In genomic region chr9:48984845-48985707, GRCm38 (mm10) we compare ENCODE assay signal across 8 mouse cellular contexts. TPM values are rescaled to one million over a fixed set of nuclear protein-coding genes. Genes with fewer than 3 reads are reported as not detected.
DNase-seq lines count a peak whose midpoint lies in the region; ATAC-seq and TF ChIP-seq lines count a peak whose summit lies in the region.

TSS of gene Usp28 (plus strand) at chr9:48985375.

- peaks cover 7% of the 10 kb centered on the region; the same call in 1 of the 2 replicates for H3K36me3 ChIP-seq in ES-E14 (ENCODE audit: control insufficient read depth, insufficient read depth, low read length, poor library complexity, severe bottlenecking)
- no peaks in the 10 kb centered on the region for H3K36me3 ChIP-seq in forebrain, embryonic 15.5 days
- H3K36me3 ChIP-seq in lung, embryonic 14.5 days (ENCODE audit: insufficient read depth) = no peaks in the 10 kb centered on the region
- no peaks in the 10 kb centered on the region for H3K36me3 ChIP-seq in thymus, adult 2 months (ENCODE audit: control insufficient read depth, insufficient read depth, low read length)

- H3K9ac ChIP-seq in ES-E14 (ENCODE audit: insufficient read depth, low read depth, low read length, poor library complexity, severe bottlenecking) = peak within 1 kb of the TSS; percentile 88
- H3K9ac ChIP-seq in forebrain, embryonic 15.5 days (replicated peaks) = peak within 1 kb of the TSS; percentile 78
- peak within 1 kb of the TSS; percentile 80 for H3K9ac ChIP-seq in lung, embryonic 14.5 days

- in situ Hi-C loops in ES-E14 (cut with MboI; ENCODE audit: low sequenced_read_pairs in 2 of 2, unreplicated experiment in 2 of 2) = no loop called here

- peak within 1 kb of the TSS; percentile 94 for H3K4me3 ChIP-seq in ES-E14 (ENCODE audit: insufficient read depth in 1 of 2, low read depth in 1 of 2, low read length in 2 of 2, poor library complexity in 1 of 2, severe bottlenecking in 1 of 2)
- H3K4me3 ChIP-seq in forebrain, embryonic 15.5 days = peak within 1 kb of the TSS; percentile 92
- H3K4me3 ChIP-seq in layer of hippocampus, adult 2 months = peak within 1 kb of the TSS; percentile 88
- H3K4me3 ChIP-seq in lung, embryonic 14.5 days (ENCODE audit: low read depth, low read length) = peak within 1 kb of the TSS; percentile 72
- H3K4me3 ChIP-seq in olfactory bulb, adult 2 months (ENCODE audit: insufficient read depth, low read depth, low read length) = peak within 1 kb of the TSS; percentile 92
- H3K4me3 ChIP-seq in thymus, adult 2 months (ENCODE audit: control insufficient read depth, insufficient read depth, low read length) = peak within 1 kb of the TSS; percentile 86

- DNase-seq in ES-E14 (ENCODE audit: low read depth, low spot score) = peak; percentile 97
- DNase-seq in cerebellum, adult 11-12 months = peak; percentile 99
- DNase-seq in heart, postnatal 36 days = peak; percentile 99
- peak; percentile 96 to 97 for DNase-seq in layer of hippocampus, adult 2 months (ENCODE audit: low spot score in 2 of 2)
- DNase-seq in lung, embryonic 14.5 days = peak; percentile 100
- peak; percentile 100 for DNase-seq in thymus, adult 2 months

- no peak for TF ChIP-seq CTCF in layer of hippocampus, adult 2 months (conservative IDR thresholded peaks at IDR 0.05)
- no peak for TF ChIP-seq CTCF in lung, embryonic 14.5 days (IDR thresholded peaks at IDR 0.05; ENCODE audit: low read depth)
- no peak for TF ChIP-seq CTCF in olfactory bulb, adult 2 months (IDR thresholded peaks at IDR 0.05; ENCODE audit: insufficient read depth, low read depth, low read length)
- no peak for TF ChIP-seq CTCF in thymus, adult 2 months (IDR thresholded peaks at IDR 0.05; ENCODE audit: borderline replicate concordance, control insufficient read depth, extremely low read depth, insufficient read depth, low read length, poor library complexity)

- ATAC-seq in forebrain, embryonic 15.5 days (replicated peaks) = peak; percentile 91
- ATAC-seq in lung, embryonic 14.5 days (ENCODE audit: insufficient read depth) = peak; percentile 93

- under 1% methylated on average over 88 of the region's 94 CpGs for WGBS in forebrain, embryonic 15.5 days
- WGBS in lung, embryonic 14.5 days = under 1% methylated on average over 89 of the region's 94 CpGs
- under 1% methylated on average over 84 of the region's 94 CpGs for WGBS in olfactory bulb, adult 2 months
- under 1% methylated on average over 94 of the region's 94 CpGs for WGBS in thymus, adult 2 months

- H3K4me2 ChIP-seq in forebrain, embryonic 15.5 days (replicated peaks) = peak within 1 kb of the TSS; percentile 88
- peak within 1 kb of the TSS; percentile 73 for H3K4me2 ChIP-seq in lung, embryonic 14.5 days

- no peak; the same call in 1 of the 2 replicates for TF ChIP-seq POLR2A in olfactory bulb, adult 2 months (IDR thresholded peaks at IDR 0.05; ENCODE audit: insufficient read depth, low read depth, low read length)
- peak; percentile 53 for TF ChIP-seq POLR2A in thymus, adult 2 months (IDR thresholded peaks at IDR 0.05; ENCODE audit: control insufficient read depth, extremely low read depth, insufficient read depth, low read length, poor library complexity)

- peaks cover 0 to 13% of the 10 kb centered on the region in 2 experiments; a peak in 2 of 4 replicates for H3K4me1 ChIP-seq in ES-E14 (ENCODE audit: control insufficient read depth in 2 of 2, insufficient read depth in 2 of 2, low read length in 2 of 2, poor library complexity in 1 of 2)
- peaks cover 30% of the 10 kb centered on the region for H3K4me1 ChIP-seq in forebrain, embryonic 15.5 days
- H3K4me1 ChIP-seq in lung, embryonic 14.5 days (ENCODE audit: insufficient read depth) = peaks cover 8% of the 10 kb centered on the region; the same call in 1 of the 2 replicates
- H3K4me1 ChIP-seq in olfactory bulb, adult 2 months (ENCODE audit: control insufficient read depth, insufficient read depth, low read length) = peaks cover 11% of the 10 kb centered on the region
- peaks cover 7% of the 10 kb centered on the region for H3K4me1 ChIP-seq in thymus, adult 2 months (replicated peaks; ENCODE audit: control insufficient read depth, insufficient read depth, low read length)

- no peaks in the 10 kb centered on the region for H3K9me3 ChIP-seq in ES-E14 (ENCODE audit: control insufficient read depth, insufficient read depth, low read depth, low read length)
- H3K9me3 ChIP-seq in forebrain, embryonic 15.5 days = no peaks in the 10 kb centered on the region
- no peaks in the 10 kb centered on the region for H3K9me3 ChIP-seq in lung, embryonic 14.5 days (ENCODE audit: low read depth, low read length)

- intact Hi-C loops in heart, postnatal 36 days (cut with DNase I) = loop anchor here (5.0 to 10.0 kb wide), 2 partner anchors 67 to 490 kb away; partner anchors contain the start of genes Gm5617 and Rbm7

- H3K27me3 ChIP-seq in forebrain, embryonic 15.5 days = no peaks in the 10 kb centered on the region
- H3K27me3 ChIP-seq in lung, embryonic 14.5 days (ENCODE audit: insufficient read depth, low read length) = no peaks in the 10 kb centered on the region
- H3K27me3 ChIP-seq in thymus, adult 2 months (ENCODE audit: control insufficient read depth, insufficient read depth, low read length) = no peaks in the 10 kb centered on the region

- peak within 1 kb of the TSS; percentile 50 for H3K27ac ChIP-seq in ES-E14 (ENCODE audit: insufficient read depth, low read depth, low read length, poor library complexity, severe bottlenecking)
- peak within 1 kb of the TSS; percentile 89 for H3K27ac ChIP-seq in forebrain, embryonic 15.5 days (replicated peaks)
- H3K27ac ChIP-seq in layer of hippocampus, adult 2 months = peak within 1 kb of the TSS; percentile 91
- H3K27ac ChIP-seq in lung, embryonic 14.5 days (ENCODE audit: low read depth) = peak within 1 kb of the TSS; percentile 90
- H3K27ac ChIP-seq in olfactory bulb, adult 2 months (ENCODE audit: insufficient read depth, low read depth, low read length) = peak within 1 kb of the TSS; percentile 82
- H3K27ac ChIP-seq in thymus, adult 2 months (ENCODE audit: control insufficient read depth, insufficient read depth, low read length) = peak within 1 kb of the TSS; percentile 80

TF ChIP-seq in ES-E14, 5 proteins besides CTCF, POLR2A, EP300 and RAD21:
- 0 out of 2 replicates have a peak, but pooled peaks have one; percentile 50 for TF ChIP-seq HCFC1 (IDR thresholded peaks at IDR 0.05; ENCODE audit: borderline replicate concordance, insufficient read depth, low read length)
- TF ChIP-seq ZC3H11A (IDR thresholded peaks at IDR 0.05; ENCODE audit: borderline replicate concordance, low read depth, low read length) = no peak
- TF ChIP-seq CHD2 (IDR thresholded peaks at IDR 0.05; ENCODE audit: low read depth, low read length) = no peak
- 0 out of 2 replicates have a peak, but pooled peaks have one; percentile 33 for TF ChIP-seq MAFK (IDR thresholded peaks at IDR 0.05; ENCODE audit: insufficient read depth, low read depth, low read length)
- no peak for TF ChIP-seq ZNF384 (IDR thresholded peaks at IDR 0.05; ENCODE audit: low read depth, low read length)

RNA-seq across cellular contexts. Expression of gene Usp28, which starts in this region (rescaled TPM):
- 70.1 and 121 TPM in 2 replicates for total RNA-seq in ES-E14 (2012; rRNA removed)
- polyA plus RNA-seq in forebrain, embryonic 15.5 days (2015; fragmentation: Nextera tagmentation; extraction: Ambion mirVana) = 33.5 and 33.8 TPM in 2 replicates
- total RNA-seq in heart, postnatal 36 days (2021) = 100 to 1,000 TPM; 137 to 152 TPM
- 10 to 100 TPM; 33.7 to 34.5 TPM for total RNA-seq in layer of hippocampus, adult 2 months (2021)
- polyA plus RNA-seq in lung, embryonic 14.5 days (2014; fragmentation: Nextera tagmentation; extraction: Ambion mirVana) = 33.2 and 33.5 TPM in 2 replicates
- polyA plus RNA-seq in olfactory bulb, adult 2 months (2012; ENCODE audit: insufficient read depth, insufficient read length, low replicate concordance, missing spikeins) = not detected in 2 replicates
- 17.9 and 19.6 TPM in 2 replicates for polyA plus RNA-seq in thymus, adult 2 months (2012; rRNA removed)

Comparison
In these comparisons a context has a peak if more than half of its experiments do, and no peak if none do; other contexts are left out.
1. Peak in every context shown above with its lines: DNase-seq, ATAC-seq, H3K4me3 ChIP-seq and H3K27ac ChIP-seq.
2. RNA of gene Usp28 (polyA plus RNA-seq): 33.5 to 33.8 TPM in forebrain, embryonic 15.5 days, 33.2 to 33.5 TPM in lung, embryonic 14.5 days and 17.9 to 19.6 TPM in thymus, adult 2 months; not detected in olfactory bulb, adult 2 months; every median in the first group is over 10 times any median in the second.